Mouse (Mus musculus) CH12.LX (cell line): ENCODE measurements at regions not wholly inside any gene's neighbourhood (a gene's known extent, or its start where the extent isn't known, plus 50 kb on each side); places are given as distances from the start of the nearest gene placed in this dataset.

Experiments
- DNase-seq: peaks from one replicate; pipeline ENCODE4 v3.0.0-alpha.2; 2013; ENCODE audit errors: extremely low read depth
- H3K27ac ChIP-seq: 2 replicates; pipeline ENCODE4 v1.5.1; 2012; ENCODE audit warnings: low read depth, mild to moderate bottlenecking, control low read depth, moderate library complexity; ENCODE audit not compliant: insufficient read depth
- H3K27me3 ChIP-seq: replicated peaks from 2 replicates; pipeline ENCODE3; 2012; ENCODE audit warnings: inconsistent platforms
- H3K36me3 ChIP-seq, 2 experiments: replicated peaks in 1 of 2; 2 replicates each; pipeline versions ENCODE3 to v1.6.1; 2012; ENCODE audit warnings: inconsistent platforms in 1 of 2, low read length in 1 of 2, mild to moderate bottlenecking in 1 of 2, mixed read lengths in 1 of 2, moderate library complexity in 1 of 2; ENCODE audit not compliant: control insufficient read depth in 1 of 2, insufficient read depth in 1 of 2
- H3K4me1 ChIP-seq, 2 experiments: 2 replicates each; pipeline ENCODE4 v1.6.1; 2012; ENCODE audit warnings: inconsistent platforms in 1 of 2, moderate library complexity in 1 of 2; ENCODE audit not compliant: insufficient read depth in 2 of 2, control insufficient read depth in 1 of 2
- H3K4me2 ChIP-seq: 2 replicates; pipeline ENCODE4 v1.6.1; 2012; ENCODE audit warnings: low read depth, mild to moderate bottlenecking, control low read depth; ENCODE audit not compliant: poor library complexity, insufficient read depth, severe bottlenecking
- H3K4me3 ChIP-seq, 3 experiments: fragments of 150-350 bp in 1 of 3; sonication (generic) in 1 of 3; replicated peaks in 1 of 3; 2 replicates each; pipeline versions ENCODE3 to v1.5.1; 2011 to 2012; ENCODE audit warnings: low read depth in 2 of 3, low read length in 2 of 3, mild to moderate bottlenecking in 2 of 3, moderate library complexity in 2 of 3, control low read depth in 1 of 3, improper control_type of control experiment in 1 of 3, inconsistent platforms in 1 of 3, mixed read lengths in 1 of 3; ENCODE audit not compliant: poor library complexity in 1 of 3
- H3K79me2 ChIP-seq: replicated peaks from 2 replicates; pipeline ENCODE4 v1.6.1; 2012; ENCODE audit warnings: mild to moderate bottlenecking, moderate library complexity; ENCODE audit not compliant: control insufficient read depth, poor library complexity, insufficient read depth, severe bottlenecking; ENCODE audit errors: extremely low read depth
- H3K9ac ChIP-seq: 2 replicates; pipeline ENCODE4 v1.6.1; 2012; ENCODE audit warnings: low read depth, mild to moderate bottlenecking, control low read depth, moderate library complexity; ENCODE audit not compliant: insufficient read depth
- H3K9me3 ChIP-seq: replicated peaks from 2 replicates; pipeline ENCODE3; 2012; ENCODE audit warnings: low read length, inconsistent platforms, mixed read lengths
- CHD1 ChIP-seq: IDR thresholded peaks from 2 replicates; pipeline ENCODE4 v1.6.1; 2012; ENCODE audit warnings: low read depth, low read length, improper control_type of control experiment, inconsistent platforms
- EP300 ChIP-seq: IDR thresholded peaks from 2 replicates; pipeline ENCODE4 v1.6.1; 2011; ENCODE audit warnings: low read length, improper control_type of control experiment
- ETS1 ChIP-seq: conservative IDR thresholded peaks from 2 replicates; pipeline ENCODE4 v1.6.1; 2012; ENCODE audit warnings: low read depth, mild to moderate bottlenecking, inconsistent platforms, low read length, improper control_type of control experiment, moderate library complexity
- HCFC1 ChIP-seq: IDR thresholded peaks from 2 replicates; pipeline ENCODE4 v1.6.1; 2012; ENCODE audit warnings: low read depth, mild to moderate bottlenecking, inconsistent platforms, low read length, improper control_type of control experiment
- IRF4 ChIP-seq: IDR thresholded peaks from 2 replicates; pipeline ENCODE4 v1.6.1; 2014; ENCODE audit warnings: low read depth, mild to moderate bottlenecking, inconsistent platforms, low read length, improper control_type of control experiment
- JUN ChIP-seq: IDR thresholded peaks from 2 replicates; pipeline ENCODE4 v1.6.1; 2011; ENCODE audit warnings: low read depth, mild to moderate bottlenecking, low read length, improper control_type of control experiment, moderate library complexity; ENCODE audit not compliant: insufficient read depth
- KAT2A ChIP-seq: IDR thresholded peaks from 2 replicates; pipeline ENCODE4 v1.6.1; 2012; ENCODE audit warnings: low read length, improper control_type of control experiment, inconsistent platforms; ENCODE audit not compliant: insufficient replicate concordance
- MAFK ChIP-seq: IDR thresholded peaks from 2 replicates; pipeline ENCODE4 v1.6.1; 2011; ENCODE audit warnings: low read length, improper control_type of control experiment; ENCODE audit not compliant: insufficient replicate concordance
- MAZ ChIP-seq: IDR thresholded peaks from 2 replicates; pipeline ENCODE4 v1.6.1; 2012; ENCODE audit warnings: low read depth, mild to moderate bottlenecking, inconsistent platforms, low read length, improper control_type of control experiment, moderate library complexity
- MEF2A ChIP-seq: IDR thresholded peaks from 2 replicates; pipeline ENCODE4 v1.6.1; 2014; ENCODE audit warnings: low read depth, mild to moderate bottlenecking, inconsistent platforms, low read length, improper control_type of control experiment, borderline replicate concordance
- MYC ChIP-seq: IDR thresholded peaks from 2 replicates; pipeline ENCODE4 v1.6.1; 2011; ENCODE audit warnings: low read depth, mild to moderate bottlenecking, improper control_type of control experiment, low read length
- POLR2AphosphoS2 ChIP-seq: IDR thresholded peaks from 2 replicates; pipeline ENCODE4 v1.6.1; 2011; ENCODE audit warnings: low read depth, low read length, improper control_type of control experiment
- SIN3A ChIP-seq: IDR thresholded peaks from 2 replicates; pipeline ENCODE4 v1.6.1; 2012; ENCODE audit warnings: low read length, improper control_type of control experiment, inconsistent platforms
- TBP ChIP-seq: conservative IDR thresholded peaks from 2 replicates; pipeline ENCODE4 v1.6.1; 2011; ENCODE audit warnings: low read depth, low read length, improper control_type of control experiment
- TCF12 ChIP-seq: IDR thresholded peaks from 2 replicates; pipeline ENCODE4 v1.6.1; 2014; ENCODE audit warnings: low read depth, mild to moderate bottlenecking, inconsistent platforms, low read length, improper control_type of control experiment
- UBTF ChIP-seq: IDR thresholded peaks from 2 replicates; pipeline ENCODE4 v1.6.1; 2012; ENCODE audit warnings: low read depth, mild to moderate bottlenecking, inconsistent platforms, low read length, improper control_type of control experiment, moderate library complexity
- USF1 ChIP-seq: IDR thresholded peaks from 2 replicates; pipeline ENCODE4 v1.6.1; 2014; ENCODE audit warnings: low read depth, mild to moderate bottlenecking, inconsistent platforms, low read length, improper control_type of control experiment
- USF2 ChIP-seq: conservative IDR thresholded peaks from 2 replicates; pipeline ENCODE4 v1.6.1; 2011; ENCODE audit warnings: low read depth, low read length, improper control_type of control experiment
- ZC3H11A ChIP-seq: IDR thresholded peaks from 2 replicates; pipeline ENCODE4 v1.6.1; 2012; ENCODE audit warnings: low read depth, mild to moderate bottlenecking, inconsistent platforms, low read length, improper control_type of control experiment
- ZNF384 ChIP-seq: IDR thresholded peaks from 2 replicates; pipeline ENCODE4 v1.6.1; 2012; ENCODE audit warnings: low read depth, low read length, improper control_type of control experiment, inconsistent platforms
- dilution Hi-C: fragments of 300-500 bp; cut with MboI; formaldehyde crosslinking; loops from 2 replicates; pipeline ENCODE4 v1.14.3; 2020; ENCODE audit warnings: low sequenced_read_pairs; ENCODE audit not compliant: extremely low pct_unique_long_range_greater_than_20kb, extremely low pct_ligation_motif_present
- in situ Hi-C: fragments of 300-500 bp; cut with MboI; formaldehyde crosslinking; loops from 3 replicates; pipeline ENCODE4 v1.14.3; 2019; ENCODE audit warnings: low sequenced_read_pairs, low pct_ligation_motif_present, low pct_unique_long_range_greater_than_20kb, mixed read lengths

- Histone ChIP-seq H3K79me2 (no peaks in the 10 kb centered on the region), H3K27ac (no peak overlapping the region), H3K9ac (no peak overlapping the region), H3K4me3 (no peak overlapping the region), H3K4me2 (no peak overlapping the region), H3K4me1 (peaks cover 0 to 3% of the 10 kb centered on the region in 2 experiments; a peak in 1 of 4 replicates), H3K36me3 (no peaks in the 10 kb centered on the region), H3K27me3 (no peaks in the 10 kb centered on the region), H3K9me3 (peaks cover under 1% of the 10 kb centered on the region)
- no peak for DNase-seq
- TF ChIP-seq ZNF384 (no peak), MYC (no peak)
- dilution Hi-C loops, result no loop called here
- in situ Hi-C loops, result no loop called here
Measured at GRCm38 (mm10) chr13:34566687-34567086, 86.6 kb downstream of the Pxdc1 start.

DNA sequence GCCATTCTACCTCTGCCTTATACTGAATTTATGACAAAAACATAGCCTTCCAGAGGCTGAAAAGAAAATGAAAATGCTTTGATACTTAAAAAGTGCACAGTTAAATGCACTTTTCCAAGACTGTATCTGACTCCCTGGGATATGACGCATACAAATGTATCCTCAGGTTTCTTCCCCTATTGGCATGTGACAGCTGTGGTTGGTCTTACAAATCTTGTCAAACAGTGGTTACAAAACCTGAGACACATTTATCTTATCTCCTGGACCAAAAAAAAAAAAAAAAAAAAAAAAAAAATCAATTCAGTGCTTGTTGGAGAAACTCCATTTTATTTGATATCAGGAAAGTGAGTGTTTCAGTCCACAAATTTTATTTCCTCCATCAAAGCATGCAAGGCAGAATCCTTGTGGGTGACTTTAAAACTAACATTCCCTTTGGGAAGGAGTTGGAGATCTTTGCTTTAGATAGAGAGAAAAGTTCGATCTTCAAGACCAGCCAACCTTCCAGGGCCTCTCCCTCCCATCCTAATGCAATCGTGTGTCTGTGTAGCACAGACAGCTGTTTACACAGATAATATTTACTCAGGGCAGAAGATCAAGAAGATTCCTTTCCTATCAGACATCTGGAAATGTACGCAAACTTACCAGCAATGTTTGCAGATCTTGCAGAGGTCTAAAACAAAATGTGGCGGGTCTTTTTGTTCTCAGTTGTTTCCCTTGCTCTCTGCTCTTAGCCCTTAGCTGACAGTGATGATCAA lies 103.0 kb downstream of the Pxdc1 start:
- no peaks in the 10 kb centered on the region for H3K79me2 ChIP-seq
- TF ChIP-seq JUN, result no peak
- TF ChIP-seq HCFC1, result no peak
- no peak for TF ChIP-seq USF1
- TF ChIP-seq KAT2A, result no peak
- no peak for TF ChIP-seq ETS1
- no peak for TF ChIP-seq TCF12
- TF ChIP-seq MEF2A, result no peak
- TF ChIP-seq MAFK, result no peak
- TF ChIP-seq USF2, result no peak
- no peak for TF ChIP-seq POLR2AphosphoS2
- no peak for TF ChIP-seq ZC3H11A

GRCm38 (mm10) chr13:34540646-34541045 lies 112.6 kb downstream of the Pxdc1 start:
- no peak for TF ChIP-seq CHD1
- no peak for TF ChIP-seq SIN3A
- no peak for TF ChIP-seq USF2
- no peak for TF ChIP-seq IRF4
- no peak for TF ChIP-seq TBP
- no peak for TF ChIP-seq HCFC1
- TF ChIP-seq MYC, result no peak
- no peak for TF ChIP-seq MAZ
- no peak for TF ChIP-seq EP300
- TF ChIP-seq UBTF, result no peak
- DNase-seq, result no peak
- Histone ChIP-seq H3K4me1 (peaks cover 3 to 4% of the 10 kb centered on the region in 2 experiments; a peak in 2 of 4 replicates), H3K9me3 (no peaks in the 10 kb centered on the region), H3K27me3 (no peaks in the 10 kb centered on the region), H3K79me2 (no peaks in the 10 kb centered on the region), H3K4me3 (no peak overlapping the region), H3K27ac (no peak overlapping the region), H3K4me2 (no peak overlapping the region), H3K36me3 (no peaks in the 10 kb centered on the region), H3K9ac (no peak overlapping the region)
- in situ Hi-C loops (no loop called here), dilution Hi-C loops (no loop called here)

More for the DNA sequence above, 103.0 kb downstream of the Pxdc1 start:
- Histone ChIP-seq H3K4me1 (no peaks in the 10 kb centered on the region), H3K9me3 (peaks cover 3% of the 10 kb centered on the region), H3K27me3 (no peaks in the 10 kb centered on the region), H3K9ac (no peak overlapping the region), H3K4me3 (no peak overlapping the region), H3K27ac (no peak overlapping the region), H3K36me3 (no peaks in the 10 kb centered on the region), H3K4me2 (no peak overlapping the region)
- dilution Hi-C loops, result no loop called here
- in situ Hi-C loops, result no loop called here
- no peak for DNase-seq
